Mouse (Mus musculus) B cell, adult 62 days (primary cell): ENCODE results near the gene Trappc2. TPM values are rescaled to one million over a fixed set of nuclear protein-coding genes. Genes with fewer than 3 reads are reported as not detected.

ENCODE experiments used
- total RNA-seq: library from RNA; stranded (reverse); gene quantifications from 4 replicates; pipeline ENCODE4 v1.2.4, GENCODE M21; 2023

Gene Trappc2
- total RNA-seq, result 7.1 to 8.7 TPM (median 8.3 TPM) in 4 replicates

GRCm38 (mm10) chrX:166440036-166440615, at the start of gene Trappc2:
TSS of gene Trappc2 (plus strand) at chrX:166440574.

GRCm38 (mm10) chrX:166440616-166441063, 266 bp downstream of the Trappc2 start, which contains the start of gene Ofd1:
TSS of gene Ofd1 (minus strand) at chrX:166440704.

GRCm38 (mm10) chrX:166479365-166479983, 39.1 kb downstream of the Trappc2 start, which contains the start of gene Rab9:
TSS of gene Rab9 (minus strand) at chrX:166479867.

Other genes with a start within 250 kb of the Trappc2 start
- 1.3 to 2.0 TPM (median 1.7 TPM) in 4 replicates for gene Gpm6b, start 201.7 kb upstream of the Trappc2 start, total RNA-seq
- gene Ofd1, start 130 bp downstream of the Trappc2 start, total RNA-seq, result 14.1 to 15.6 TPM (median 14.3 TPM) in 4 replicates
- 26.7 to 31.4 TPM (median 29.5 TPM) in 4 replicates for gene Rab9, start 39.3 kb downstream of the Trappc2 start, total RNA-seq
- 6.0 to 9.2 TPM (median 7.5 TPM) in 4 replicates for gene Tceanc, start 78.0 kb downstream of the Trappc2 start, total RNA-seq
- 0.69 to 1.1 TPM (median 0.83 TPM) in 4 replicates for gene Egfl6, start 145.1 kb downstream of the Trappc2 start, total RNA-seq